Mouse (Mus musculus): Measurements from ENCODE around the gene Mesp1. TPM values are rescaled to one million over a fixed set of nuclear protein-coding genes. Genes with fewer than 3 reads are reported as not detected.
A peak's percentile ranks its signal among the peaks of the same experiment; 100 is the strongest.

The Mesp1 gene
- polyA plus RNA-seq, 1 experiment from 2014 or later = not detected

DNA sequence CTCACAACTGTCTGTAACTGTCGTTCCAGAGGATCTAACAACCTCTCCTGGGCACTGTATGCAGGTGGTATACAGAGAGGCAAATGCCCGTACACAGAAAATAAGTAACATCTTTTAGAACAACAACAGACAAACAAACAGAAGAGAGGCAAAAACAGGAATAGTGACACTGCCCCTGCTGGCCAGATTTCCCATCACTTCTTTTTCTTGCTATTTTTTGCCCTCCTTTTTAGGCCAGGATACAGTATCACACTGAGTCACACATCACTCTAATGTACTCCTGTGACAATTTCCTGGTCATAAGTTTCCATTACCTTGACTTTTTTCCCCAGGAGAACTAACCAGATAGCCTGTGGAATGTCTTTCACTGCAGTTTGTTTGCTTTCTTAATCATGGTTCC, 37.3 kb downstream of the Mesp1 start:
- H3K9me3 ChIP-seq (ENCODE audit: control insufficient read depth, low read length) = no peaks in the 10 kb centered on the region
- H3K36me3 ChIP-seq (ENCODE audit: control insufficient read depth, insufficient read depth, low read length) = no peaks in the 10 kb centered on the region
- ATAC-seq (ENCODE audit: insufficient read depth, low FRiP score, low TSS enrichment) (no peak), DNase-seq (ENCODE audit: low spot score) (no peak)
- 61% methylated on average over 2 of the region's 2 CpGs for WGBS
- H3K27me3 ChIP-seq (ENCODE audit: control insufficient read depth, insufficient read depth, low read length) = no peaks in the 10 kb centered on the region
- no peak overlapping the region for H3K4me2 ChIP-seq (ENCODE audit: low read depth)
- H3K9ac ChIP-seq (ENCODE audit: low read length) = no peak overlapping the region
- H3K4me3 ChIP-seq (ENCODE audit: low read depth, low read length) = no peak overlapping the region
- no peak overlapping the region for H3K27ac ChIP-seq (ENCODE audit: low read depth, low read length)
- H3K4me1 ChIP-seq (ENCODE audit: control insufficient read depth, insufficient read depth, low read length) = no peaks in the 10 kb centered on the region

DNA sequence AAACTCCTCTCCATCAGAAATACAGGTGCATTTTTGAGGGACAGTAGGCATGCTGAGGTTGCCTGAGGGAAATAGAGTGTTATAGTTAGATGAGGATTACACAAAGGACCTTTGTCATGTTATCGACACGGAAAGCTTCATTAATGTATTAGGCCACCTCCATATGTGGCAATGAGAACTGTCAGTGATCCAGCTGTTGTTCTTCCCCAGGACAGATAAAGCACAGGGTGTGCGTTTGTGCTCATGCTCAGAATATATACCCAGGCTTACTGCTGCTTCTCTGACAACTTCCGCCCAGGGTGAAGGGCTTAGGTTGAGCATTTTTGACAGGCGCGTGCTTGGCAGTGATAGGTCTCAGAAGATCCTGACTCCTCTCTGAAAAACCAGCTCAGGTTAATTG, 44.1 kb downstream of the Mesp1 start:
- no peak overlapping the region for H3K9ac ChIP-seq (ENCODE audit: low read length)
- H3K36me3 ChIP-seq (ENCODE audit: control insufficient read depth, insufficient read depth, low read length) = no peaks in the 10 kb centered on the region
- no peak overlapping the region for H3K27ac ChIP-seq (ENCODE audit: low read depth, low read length)
- H3K4me1 ChIP-seq (ENCODE audit: control insufficient read depth, insufficient read depth, low read length) = no peaks in the 10 kb centered on the region
- WGBS = 88% methylated on average over 6 of the region's 6 CpGs
- H3K4me2 ChIP-seq (ENCODE audit: low read depth) = no peak overlapping the region
- no peak for DNase-seq (ENCODE audit: low spot score)
- no peaks in the 10 kb centered on the region for H3K27me3 ChIP-seq (ENCODE audit: control insufficient read depth, insufficient read depth, low read length)
- ATAC-seq (ENCODE audit: insufficient read depth, low FRiP score, low TSS enrichment) = no peak
- no peak overlapping the region for H3K4me3 ChIP-seq (ENCODE audit: low read depth, low read length)
- no peaks in the 10 kb centered on the region for H3K9me3 ChIP-seq (ENCODE audit: control insufficient read depth, low read length)

DNA sequence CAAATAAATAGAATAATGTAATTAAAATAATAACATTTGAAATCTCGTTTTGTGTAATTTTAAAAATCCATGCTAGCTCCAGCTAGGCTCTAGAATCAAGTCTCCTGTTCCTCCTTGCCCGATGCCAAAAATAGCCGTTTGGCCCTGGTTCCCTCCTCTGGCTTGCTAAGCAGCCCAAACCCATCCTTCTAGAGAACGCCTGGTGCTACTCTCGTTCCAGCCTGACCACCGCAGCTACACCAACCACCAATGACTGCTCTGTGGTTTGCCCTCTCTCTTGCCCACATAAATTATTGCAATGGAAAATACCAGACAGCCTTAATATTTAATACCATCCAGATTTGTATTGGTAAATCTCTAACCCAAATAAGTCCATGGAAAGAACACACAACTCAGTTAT, 45.9 kb downstream of the Mesp1 start:
- 86% methylated on average over 6 of the region's 6 CpGs for WGBS
- Histone ChIP-seq H3K9ac (ENCODE audit: low read length) (no peak overlapping the region), H3K4me1 (ENCODE audit: control insufficient read depth, insufficient read depth, low read length) (no peaks in the 10 kb centered on the region), H3K27me3 (ENCODE audit: control insufficient read depth, insufficient read depth, low read length) (no peaks in the 10 kb centered on the region), H3K9me3 (ENCODE audit: control insufficient read depth, low read length) (no peaks in the 10 kb centered on the region), H3K4me3 (ENCODE audit: low read depth, low read length) (no peak overlapping the region), H3K4me2 (ENCODE audit: low read depth) (no peak overlapping the region), H3K27ac (ENCODE audit: low read depth, low read length) (no peak overlapping the region), H3K36me3 (ENCODE audit: control insufficient read depth, insufficient read depth, low read length) (no peaks in the 10 kb centered on the region)
- DNase-seq (ENCODE audit: low spot score) = no peak
- ATAC-seq (ENCODE audit: insufficient read depth, low FRiP score, low TSS enrichment) = no peak

DNA sequence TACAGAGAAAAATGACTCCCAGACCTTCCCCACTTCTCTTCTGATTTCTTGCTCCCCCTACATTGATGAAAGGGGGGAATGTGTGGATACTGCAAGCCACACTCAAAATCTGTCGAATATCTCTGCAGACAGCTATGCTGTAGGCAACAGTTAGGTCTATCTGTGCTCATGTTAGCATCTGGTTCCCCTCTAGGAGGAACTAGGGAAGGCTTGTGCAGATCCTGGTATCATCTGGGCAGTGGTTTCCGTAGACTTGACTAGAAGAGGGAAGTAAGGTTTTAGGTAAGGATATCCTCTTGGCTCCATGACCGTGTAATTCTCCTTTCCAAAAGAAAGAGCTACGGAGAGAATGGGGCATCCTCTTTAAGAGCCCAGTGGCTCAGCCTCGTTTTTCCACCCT, 49.0 kb downstream of the Mesp1 start:
- Histone ChIP-seq H3K27ac (ENCODE audit: low read depth, low read length) (no peak overlapping the region), H3K4me3 (ENCODE audit: low read depth, low read length) (no peak overlapping the region)
- 82% methylated on average over 5 of the region's 5 CpGs for WGBS

DNA sequence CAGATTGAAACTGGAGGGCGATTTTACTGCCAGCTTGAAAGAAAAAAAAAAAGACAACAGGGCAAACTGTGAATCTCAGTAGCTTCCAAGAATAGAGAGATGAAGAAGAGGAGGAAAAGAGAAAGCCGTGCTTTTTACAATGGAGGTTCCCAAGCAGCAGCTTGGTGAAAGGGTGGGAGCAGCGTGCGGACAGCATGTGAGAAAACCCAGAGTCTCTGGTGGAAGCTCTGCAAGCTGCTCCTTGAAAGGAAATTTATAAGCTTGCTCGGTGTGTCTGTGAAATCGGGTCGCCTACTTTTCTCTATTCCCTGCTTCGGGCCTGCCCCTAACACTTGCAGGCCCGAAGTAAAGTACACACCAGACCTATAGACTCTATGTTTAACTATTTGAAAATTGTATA, 49.5 kb downstream of the Mesp1 start:
- H3K27ac ChIP-seq (ENCODE audit: low read depth, low read length) = no peak overlapping the region
- H3K9me3 ChIP-seq (ENCODE audit: control insufficient read depth, low read length) = no peaks in the 10 kb centered on the region
- no peak for DNase-seq (ENCODE audit: low spot score)
- H3K4me2 ChIP-seq (ENCODE audit: low read depth) = no peak overlapping the region
- H3K36me3 ChIP-seq (ENCODE audit: control insufficient read depth, insufficient read depth, low read length) = no peaks in the 10 kb centered on the region
- no peak for ATAC-seq (ENCODE audit: insufficient read depth, low FRiP score, low TSS enrichment)
- H3K9ac ChIP-seq (ENCODE audit: low read length) = no peak overlapping the region
- no peaks in the 10 kb centered on the region for H3K4me1 ChIP-seq (ENCODE audit: control insufficient read depth, insufficient read depth, low read length)
- WGBS = 89% methylated on average over 9 of the region's 9 CpGs
- no peak overlapping the region for H3K4me3 ChIP-seq (ENCODE audit: low read depth, low read length)
- H3K27me3 ChIP-seq (ENCODE audit: control insufficient read depth, insufficient read depth, low read length) = no peaks in the 10 kb centered on the region

More for the DNA sequence above, 49.0 kb downstream of the Mesp1 start:
- Histone ChIP-seq H3K36me3 (ENCODE audit: control insufficient read depth, insufficient read depth, low read length) (no peaks in the 10 kb centered on the region), H3K4me2 (ENCODE audit: low read depth) (no peak overlapping the region), H3K27me3 (ENCODE audit: control insufficient read depth, insufficient read depth, low read length) (no peaks in the 10 kb centered on the region), H3K4me1 (ENCODE audit: control insufficient read depth, insufficient read depth, low read length) (no peaks in the 10 kb centered on the region), H3K9me3 (ENCODE audit: control insufficient read depth, low read length) (no peaks in the 10 kb centered on the region), H3K9ac (ENCODE audit: low read length) (no peak overlapping the region)
- DNase-seq (ENCODE audit: low spot score) = no peak
- no peak for ATAC-seq (ENCODE audit: insufficient read depth, low FRiP score, low TSS enrichment)

DNA sequence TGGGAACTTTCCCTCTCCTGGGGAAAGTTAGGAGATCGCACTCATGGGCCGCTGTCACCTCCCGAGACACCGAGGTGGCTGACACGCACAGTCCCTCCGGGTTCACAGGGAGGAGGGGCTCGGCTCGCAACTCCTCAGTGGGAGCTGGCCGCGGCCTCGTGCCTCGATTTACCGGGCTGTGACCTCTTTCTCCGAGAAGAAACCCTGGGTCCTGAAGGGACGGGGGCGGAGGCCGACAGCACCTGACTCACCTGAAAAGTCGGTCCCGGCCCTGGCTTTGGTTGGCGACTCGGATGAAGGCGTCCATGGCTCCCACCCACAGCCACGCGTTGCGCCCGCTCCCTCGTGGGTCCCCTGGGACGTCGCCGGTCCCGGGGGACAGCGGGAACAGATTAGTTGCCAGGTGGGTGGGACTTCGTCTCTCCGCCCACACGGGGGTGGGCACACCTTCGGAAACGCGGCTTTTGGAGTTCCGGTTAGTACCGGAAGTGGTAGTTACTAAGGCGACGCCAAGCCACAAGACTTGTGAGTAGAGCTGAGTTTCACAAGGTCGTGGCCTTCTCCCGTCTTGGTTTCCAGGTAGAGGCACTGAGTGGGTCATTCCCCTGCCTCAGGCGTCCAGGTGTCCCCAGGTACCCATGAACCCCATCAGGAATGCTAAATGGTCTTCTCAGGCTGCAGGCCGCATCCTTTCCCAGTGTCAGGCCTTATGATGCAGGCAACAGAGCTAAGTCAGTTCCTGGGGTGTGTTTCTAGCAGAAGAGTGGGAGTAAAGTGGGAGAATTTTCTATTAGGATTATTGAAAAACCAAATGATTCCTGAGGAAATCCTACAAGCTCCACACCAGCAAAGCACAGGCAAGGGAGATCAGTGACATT, 50.7 kb downstream of the Mesp1 start, which contains the start of the genes Pex11a and Wdr93:
TSS of gene Pex11a (minus strand) at position 473 of the 878 bp plus-strand sequence.
TSS of gene Wdr93 (plus strand) at position 505 of the 878 bp plus-strand sequence.
- WGBS = 3% methylated on average over 46 of the region's 46 CpGs
- ATAC-seq (ENCODE audit: insufficient read depth, low FRiP score, low TSS enrichment) = 0 out of 2 replicates have a peak, but pooled peaks have one; percentile 48
- peak within 1 kb of the TSS; percentile 72 for H3K4me3 ChIP-seq (ENCODE audit: low read depth, low read length)

DNA sequence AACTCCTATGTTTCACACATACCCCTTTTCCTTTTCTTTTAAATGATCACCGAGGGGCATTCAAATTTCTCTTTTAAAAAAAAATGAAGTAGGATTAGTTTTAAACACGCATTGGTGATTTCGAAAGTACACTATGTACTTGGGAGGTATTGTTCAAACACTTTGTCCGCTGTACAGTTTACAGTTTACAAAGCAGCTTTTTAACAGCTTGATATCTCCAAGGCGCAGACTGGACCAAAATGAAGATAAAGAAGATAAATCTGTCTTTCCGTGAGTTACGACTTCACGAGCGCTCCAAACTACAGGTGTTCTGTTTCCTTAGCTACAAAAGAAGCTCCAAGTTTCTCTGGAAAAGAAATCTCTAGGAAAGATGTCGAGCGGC, 51.3 kb downstream of the Mesp1 start:
- no peaks in the 10 kb centered on the region for H3K9me3 ChIP-seq (ENCODE audit: control insufficient read depth, low read length)
- H3K4me3 ChIP-seq (ENCODE audit: low read depth, low read length) = peak overlapping the region; percentile 72
- peak overlapping the region; percentile 48; the same call in 1 of the 2 replicates for H3K9ac ChIP-seq (ENCODE audit: low read length)
- H3K36me3 ChIP-seq (ENCODE audit: control insufficient read depth, insufficient read depth, low read length) = no peaks in the 10 kb centered on the region
- H3K27me3 ChIP-seq (ENCODE audit: control insufficient read depth, insufficient read depth, low read length) = no peaks in the 10 kb centered on the region
- ATAC-seq (ENCODE audit: insufficient read depth, low FRiP score, low TSS enrichment) (no peak), DNase-seq (ENCODE audit: low spot score) (no peak)
- peak overlapping the region; percentile 93 for H3K4me2 ChIP-seq (ENCODE audit: low read depth)
- H3K27ac ChIP-seq (ENCODE audit: low read depth, low read length) = no peak overlapping the region
- H3K4me1 ChIP-seq (ENCODE audit: control insufficient read depth, insufficient read depth, low read length) = no peaks in the 10 kb centered on the region
- WGBS = 27% methylated on average over 11 of the region's 11 CpGs

More for the DNA sequence above, 50.7 kb downstream of the Mesp1 start, which contains the start of the genes Pex11a and Wdr93:
- no peak within 1 kb of the TSS for H3K27ac ChIP-seq (ENCODE audit: low read depth, low read length)
- no peaks in the 10 kb centered on the region for H3K27me3 ChIP-seq (ENCODE audit: control insufficient read depth, insufficient read depth, low read length)
- H3K4me2 ChIP-seq (ENCODE audit: low read depth) = peak within 1 kb of the TSS; percentile 93
- H3K36me3 ChIP-seq (ENCODE audit: control insufficient read depth, insufficient read depth, low read length) = no peaks in the 10 kb centered on the region
- H3K4me1 ChIP-seq (ENCODE audit: control insufficient read depth, insufficient read depth, low read length) = no peaks in the 10 kb centered on the region
- peak; percentile 80 for DNase-seq (ENCODE audit: low spot score)
- no peaks in the 10 kb centered on the region for H3K9me3 ChIP-seq (ENCODE audit: control insufficient read depth, low read length)
- peak within 1 kb of the TSS; percentile 48 for H3K9ac ChIP-seq (ENCODE audit: low read length)
